Mouse (Mus musculus): ENCODE results near the gene 4833423E24Rik. TPM values are rescaled to one million over a fixed set of nuclear protein-coding genes. Genes with fewer than 3 reads are reported as not detected.

Gene 4833423E24Rik
- polyA plus RNA-seq (2015; fragmentation: Nextera tagmentation; extraction: Ambion mirVana) = not detected in 2 replicates

GRCm38 (mm10) chr2:85518879-85519278 is at the start of gene 4833423E24Rik:
4833423E24Rik (minus strand) TSS chr2:85519024.

GRCm38 (mm10) chr2:85443539-85443938 is 75.3 kb downstream of the 4833423E24Rik start, which contains the start of gene Olfr995:
Olfr995 (minus strand) TSS chr2:85443639.

DNA sequence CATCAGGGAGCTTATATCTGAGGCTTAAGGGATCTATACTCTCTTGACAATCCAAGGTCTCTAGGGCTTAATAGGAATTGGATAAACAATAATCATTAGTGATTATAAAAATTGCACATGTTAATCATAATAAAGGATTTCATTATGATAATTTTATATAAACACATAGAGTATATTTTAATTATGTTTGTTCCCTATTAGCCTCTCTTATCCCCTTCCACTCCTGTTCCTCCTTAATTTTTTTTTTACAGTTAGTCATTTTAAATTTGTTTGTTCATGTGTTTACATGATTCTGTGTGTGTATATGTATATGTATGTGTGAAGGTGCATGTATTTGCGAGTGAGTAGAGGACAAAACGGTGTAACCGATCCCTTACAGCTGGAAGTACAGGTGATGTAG is 82.5 kb downstream of the 4833423E24Rik start, which contains the start of gene Olfr994:
Gene Olfr994, minus strand, starts transcription at position 101 of the 400 bp plus-strand sequence.

Other genes starting within 250 kb of the 4833423E24Rik start
- not detected in 2 replicates for gene Olfr987, start 179.7 kb downstream of the 4833423E24Rik start, polyA plus RNA-seq (2015; fragmentation: Nextera tagmentation; extraction: Ambion mirVana)
- gene Olfr988, start 155.8 kb downstream of the 4833423E24Rik start, polyA plus RNA-seq (2015; fragmentation: Nextera tagmentation; extraction: Ambion mirVana) = not detected in 2 replicates
- not detected in 2 replicates for gene Olfr992, start 109.6 kb downstream of the 4833423E24Rik start, polyA plus RNA-seq (2015; fragmentation: Nextera tagmentation; extraction: Ambion mirVana)
- gene Olfr993, start 104.1 kb downstream of the 4833423E24Rik start, polyA plus RNA-seq (2015; fragmentation: Nextera tagmentation; extraction: Ambion mirVana) = not detected in 2 replicates
- gene Olfr994, start 82.6 kb downstream of the 4833423E24Rik start, polyA plus RNA-seq (2015; fragmentation: Nextera tagmentation; extraction: Ambion mirVana) = not detected in 2 replicates
- gene Olfr995, start 75.4 kb downstream of the 4833423E24Rik start, polyA plus RNA-seq (2015; fragmentation: Nextera tagmentation; extraction: Ambion mirVana) = not detected in 2 replicates
- gene Olfr996, start 60.2 kb upstream of the 4833423E24Rik start, polyA plus RNA-seq (2015; fragmentation: Nextera tagmentation; extraction: Ambion mirVana) = not detected in 2 replicates
- not detected in 2 replicates for gene Olfr998, start 69.9 kb upstream of the 4833423E24Rik start, polyA plus RNA-seq (2015; fragmentation: Nextera tagmentation; extraction: Ambion mirVana)
- not detected in 2 replicates for gene Olfr1000, start 92.9 kb upstream of the 4833423E24Rik start, polyA plus RNA-seq (2015; fragmentation: Nextera tagmentation; extraction: Ambion mirVana)
- gene Olfr1002, start 131.7 kb upstream of the 4833423E24Rik start, polyA plus RNA-seq (2015; fragmentation: Nextera tagmentation; extraction: Ambion mirVana) = not detected in 2 replicates
- not detected in 2 replicates for gene Olfr154, start 145.4 kb upstream of the 4833423E24Rik start, polyA plus RNA-seq (2015; fragmentation: Nextera tagmentation; extraction: Ambion mirVana)
- not detected in 2 replicates for gene Olfr1006, start 159.7 kb upstream of the 4833423E24Rik start, polyA plus RNA-seq (2015; fragmentation: Nextera tagmentation; extraction: Ambion mirVana)
- gene Olfr1008, start 170.4 kb upstream of the 4833423E24Rik start, polyA plus RNA-seq (2015; fragmentation: Nextera tagmentation; extraction: Ambion mirVana) = not detected in 2 replicates
- not detected in 2 replicates for gene Olfr1009, start 196.4 kb upstream of the 4833423E24Rik start, polyA plus RNA-seq (2015; fragmentation: Nextera tagmentation; extraction: Ambion mirVana)
- gene Olfr1012, start 243.7 kb upstream of the 4833423E24Rik start, polyA plus RNA-seq (2015; fragmentation: Nextera tagmentation; extraction: Ambion mirVana) = not detected in 2 replicates
- gene Olfr1013, start 248.1 kb upstream of the 4833423E24Rik start, polyA plus RNA-seq (2015; fragmentation: Nextera tagmentation; extraction: Ambion mirVana) = not detected in 2 replicates